Mouse (Mus musculus) intestine, embryonic 16.5 days (tissue): ENCODE data around the gene Coro2a. TPM values are rescaled to one million over a fixed set of nuclear protein-coding genes. Genes with fewer than 3 reads are reported as not detected.

Experiments
- ATAC-seq: fragments of 200-750 bp; cut with Nextera tagmentation; 2 replicates; pipeline ENCODE4 v1.8.0; 2017; ENCODE audit warnings: moderate TSS enrichment, moderate library complexity
- H3K27ac ChIP-seq: fragments of 300-500 bp; sonication (generic); 2 replicates; pipeline ENCODE4 v1.5.1; 2014; ENCODE audit warnings: mild to moderate bottlenecking, low read length
- H3K27me3 ChIP-seq: fragments of 300-500 bp; sonication (generic); replicated peaks from 2 replicates; pipeline ENCODE4 v1.6.1; 2014; ENCODE audit warnings: low read length, control low read depth, mixed read lengths; ENCODE audit not compliant: control insufficient read depth, insufficient read depth
- H3K36me3 ChIP-seq: fragments of 300-500 bp; sonication (generic); 2 replicates; pipeline ENCODE4 v1.6.1; 2014; ENCODE audit warnings: low read length, control low read depth; ENCODE audit not compliant: control insufficient read depth, insufficient read depth
- H3K4me1 ChIP-seq: fragments of 300-500 bp; sonication (generic); 2 replicates; pipeline ENCODE4 v1.6.1; 2014; ENCODE audit warnings: low read length, control low read depth, mixed read lengths; ENCODE audit not compliant: control insufficient read depth, insufficient read depth
- H3K4me2 ChIP-seq: fragments of 300-500 bp; sonication (generic); 2 replicates; pipeline ENCODE4 v1.6.1; 2014; ENCODE audit warnings: low read depth, low read length, control low read depth
- H3K4me3 ChIP-seq: fragments of 300-500 bp; sonication (generic); 2 replicates; pipeline ENCODE4 v1.5.1; 2014; ENCODE audit warnings: mild to moderate bottlenecking, low read length
- H3K9ac ChIP-seq: fragments of 300-500 bp; sonication (generic); 2 replicates; pipeline ENCODE4 v1.6.1; 2014; ENCODE audit warnings: low read depth, low read length
- H3K9me3 ChIP-seq: fragments of 300-500 bp; sonication (generic); 2 replicates; pipeline ENCODE4 v1.6.1; 2016; ENCODE audit warnings: low read length, control low read depth; ENCODE audit not compliant: control insufficient read depth
- WGBS: fragments of 180-500 bp; shearing (Covaris S2); extraction: QIAGEN DNeasy Blood & Tissue Kit; methylation state at CpG from one replicate; pipeline ENCODE4 v1.1.7; 2014; 5-methylcytosine and 5-hydroxymethylcytosine counted together
- polyA plus RNA-seq: library from polyadenylated mRNA; unstranded; fragments of >200 nt; fragmentation: Nextera tagmentation; extraction: Ambion mirVana; gene quantifications from 2 replicates; pipeline ENCODE4 v1.2.1, GENCODE M21; 2015

Gene Coro2a
- polyA plus RNA-seq, 1 experiment from 2014 or later = 99.8 TPM

GRCm38 (mm10) chr4:46562037-46562436 lies 40.0 kb downstream of the Coro2a start:
- no peaks in the 10 kb centered on the region for H3K9me3 ChIP-seq
- H3K4me1 ChIP-seq = peaks cover 21% of the 10 kb centered on the region
- no peaks in the 10 kb centered on the region for H3K36me3 ChIP-seq
- 82% methylated on average over 5 of the region's 5 CpGs for whole genome bisulfite sequencing
- no peak overlapping the region for H3K4me3 ChIP-seq
- no peak for ATAC-seq
- no peak overlapping the region for H3K27ac ChIP-seq
- no peak overlapping the region for H3K9ac ChIP-seq
- H3K4me2 ChIP-seq = no peak overlapping the region
- H3K27me3 ChIP-seq = no peaks in the 10 kb centered on the region

GRCm38 (mm10) chr4:46560069-46560705 lies 41.8 kb downstream of the Coro2a start:
- 51% methylated on average over 14 of the region's 14 CpGs for WGBS
- Histone ChIP-seq H3K9ac (0 out of 2 replicates have a peak overlapping the region, but pooled peaks have one; percentile 24), H3K4me1 (peaks cover 27% of the 10 kb centered on the region), H3K27me3 (no peaks in the 10 kb centered on the region), H3K4me3 (no peak overlapping the region), H3K9me3 (no peaks in the 10 kb centered on the region), H3K27ac (peak overlapping the region; percentile 96), H3K36me3 (no peaks in the 10 kb centered on the region), H3K4me2 (no peak overlapping the region)
- ATAC-seq = no peak

- 49% methylated on average over 22 of the region's 22 CpGs for WGBS
- no peak overlapping the region for H3K9ac ChIP-seq
- no peaks in the 10 kb centered on the region for H3K9me3 ChIP-seq
- H3K36me3 ChIP-seq = no peaks in the 10 kb centered on the region
- peaks cover 35% of the 10 kb centered on the region for H3K4me1 ChIP-seq
- peak overlapping the region; percentile 16; the same call in 1 of the 2 replicates for H3K4me2 ChIP-seq
- no peak overlapping the region for H3K4me3 ChIP-seq
- ATAC-seq = peak; percentile 85
- peak overlapping the region; percentile 96 for H3K27ac ChIP-seq
- no peaks in the 10 kb centered on the region for H3K27me3 ChIP-seq
Measured at GRCm38 (mm10) chr4:46558672-46559667, 43.0 kb downstream of the Coro2a start.

GRCm38 (mm10) chr4:46556933-46557332 lies 45.1 kb downstream of the Coro2a start:
- no peaks in the 10 kb centered on the region for H3K9me3 ChIP-seq
- no peaks in the 10 kb centered on the region for H3K36me3 ChIP-seq
- no peak overlapping the region for H3K4me3 ChIP-seq
- no peaks in the 10 kb centered on the region for H3K27me3 ChIP-seq
- H3K27ac ChIP-seq = peak overlapping the region; percentile 95
- peaks cover 40% of the 10 kb centered on the region for H3K4me1 ChIP-seq
- no peak overlapping the region for H3K4me2 ChIP-seq
- ATAC-seq = no peak
- H3K9ac ChIP-seq = no peak overlapping the region
- 64% methylated on average over 3 of the region's 3 CpGs for WGBS

GRCm38 (mm10) chr4:46555762-46556161 lies 46.2 kb downstream of the Coro2a start:
- Histone ChIP-seq H3K27me3 (no peaks in the 10 kb centered on the region), H3K36me3 (no peaks in the 10 kb centered on the region), H3K4me2 (peak overlapping the region; percentile 33; the same call in 1 of the 2 replicates), H3K27ac (peak overlapping the region; percentile 95), H3K9me3 (no peaks in the 10 kb centered on the region), H3K4me1 (peaks cover 40% of the 10 kb centered on the region), H3K9ac (peak overlapping the region; percentile 53; the same call in 1 of the 2 replicates), H3K4me3 (no peak overlapping the region)
- peak; percentile 57 for ATAC-seq
- 70% methylated on average over 9 of the region's 9 CpGs for WGBS

- Histone ChIP-seq H3K9me3 (no peaks in the 10 kb centered on the region), H3K4me2 (no peak overlapping the region), H3K9ac (peak overlapping the region; percentile 39; the same call in 1 of the 2 replicates), H3K4me3 (no peak overlapping the region), H3K4me1 (peaks cover 30% of the 10 kb centered on the region), H3K27ac (peak overlapping the region; percentile 95), H3K36me3 (no peaks in the 10 kb centered on the region), H3K27me3 (no peaks in the 10 kb centered on the region)
- 67% methylated on average over 10 of the region's 10 CpGs for WGBS
- ATAC-seq = peak; percentile 21
Measured at GRCm38 (mm10) chr4:46554295-46555069, 47.5 kb downstream of the Coro2a start.

GRCm38 (mm10) chr4:46553864-46554263 lies 48.1 kb downstream of the Coro2a start:
- no peaks in the 10 kb centered on the region for H3K36me3 ChIP-seq
- 28% methylated on average over 1 of the region's 1 CpGs for WGBS
- H3K4me2 ChIP-seq = no peak overlapping the region
- H3K4me1 ChIP-seq = peaks cover 29% of the 10 kb centered on the region
- no peak overlapping the region for H3K9ac ChIP-seq
- H3K4me3 ChIP-seq = no peak overlapping the region
- H3K27ac ChIP-seq = peak overlapping the region; percentile 95
- H3K27me3 ChIP-seq = no peaks in the 10 kb centered on the region
- ATAC-seq = peak; percentile 68
- H3K9me3 ChIP-seq = no peaks in the 10 kb centered on the region

GRCm38 (mm10) chr4:46550406-46550805 lies 51.6 kb downstream of the Coro2a start:
- Histone ChIP-seq H3K4me3 (no peak overlapping the region), H3K36me3 (peaks cover 1% of the 10 kb centered on the region; the same call in 1 of the 2 replicates), H3K9me3 (no peaks in the 10 kb centered on the region), H3K4me2 (no peak overlapping the region), H3K27ac (no peak overlapping the region), H3K4me1 (peaks cover 17% of the 10 kb centered on the region), H3K9ac (0 out of 2 replicates have a peak overlapping the region, but pooled peaks have one; percentile 10), H3K27me3 (no peaks in the 10 kb centered on the region)
- WGBS = 70% methylated on average over 8 of the region's 8 CpGs
- no peak for ATAC-seq
